Mouse (Mus musculus) heart, embryonic 14.5 days (tissue): ENCODE data around the gene Pcbp3. TPM values are rescaled to one million over a fixed set of nuclear protein-coding genes. Genes with fewer than 3 reads are reported as not detected.

Source experiments
- ATAC-seq: fragments of 200-750 bp; cut with Nextera tagmentation; 2 replicates; pipeline ENCODE4 v1.8.0; 2017; ENCODE audit warnings: low read depth, moderate TSS enrichment; ENCODE audit not compliant: insufficient number of reproducible peaks, insufficient read depth, low FRiP score
- H3K27ac ChIP-seq, 2 experiments: fragments of 200-500 bp in 1 of 2; fragments of 300-500 bp in 1 of 2; sonication (generic) in 1 of 2; replicated peaks in 1 of 2; 2 replicates each; pipeline ENCODE4 v1.5.1; 2012 to 2014; ENCODE audit warnings: low read depth in 2 of 2, low read length in 2 of 2, control low read depth in 1 of 2, mild to moderate bottlenecking in 1 of 2, mixed read lengths in 1 of 2; ENCODE audit not compliant: control insufficient read depth in 1 of 2, insufficient read depth in 1 of 2
- H3K27me3 ChIP-seq: fragments of 300-500 bp; sonication (generic); 2 replicates; pipeline ENCODE4 v1.6.1; 2014; ENCODE audit warnings: mild to moderate bottlenecking, low read length, control low read depth; ENCODE audit not compliant: control insufficient read depth, insufficient read depth
- H3K36me3 ChIP-seq: fragments of 300-500 bp; sonication (generic); 2 replicates; pipeline ENCODE4 v1.6.1; 2014; ENCODE audit warnings: mild to moderate bottlenecking, control low read depth, low read length, mixed read lengths; ENCODE audit not compliant: control insufficient read depth, insufficient read depth
- H3K4me1 ChIP-seq, 2 experiments: fragments of 200-500 bp in 1 of 2; fragments of 300-500 bp in 1 of 2; sonication (generic) in 1 of 2; 2 replicates each; pipeline ENCODE4 v1.6.1; 2012 to 2014; ENCODE audit warnings: low read length in 2 of 2, control low read depth in 1 of 2, mixed read lengths in 1 of 2; ENCODE audit not compliant: control insufficient read depth in 2 of 2, insufficient read depth in 2 of 2
- H3K4me2 ChIP-seq: fragments of 300-500 bp; sonication (generic); 2 replicates; pipeline ENCODE4 v1.6.1; 2014; ENCODE audit warnings: mild to moderate bottlenecking, low read length
- H3K4me3 ChIP-seq, 2 experiments: fragments of 200-500 bp in 1 of 2; fragments of 300-500 bp in 1 of 2; sonication (generic) in 1 of 2; 2 replicates each; pipeline ENCODE4 v1.5.1; 2012 to 2014; ENCODE audit warnings: low read length in 2 of 2, mild to moderate bottlenecking in 2 of 2, control low read depth in 1 of 2, low read depth in 1 of 2, moderate library complexity in 1 of 2; ENCODE audit not compliant: control insufficient read depth in 1 of 2, insufficient read depth in 1 of 2
- H3K9ac ChIP-seq: fragments of 300-500 bp; sonication (generic); 2 replicates; pipeline ENCODE4 v1.6.1; 2014; ENCODE audit warnings: mild to moderate bottlenecking, low read length
- H3K9me3 ChIP-seq: fragments of 300-500 bp; sonication (generic); 2 replicates; pipeline ENCODE4 v1.6.1; 2016; ENCODE audit warnings: low read length, control low read depth; ENCODE audit not compliant: control insufficient read depth
- WGBS: fragments of 180-500 bp; shearing (Covaris S2); extraction: QIAGEN DNeasy Blood & Tissue Kit; methylation state at CpG from one replicate; pipeline ENCODE4 v1.1.7; 2014; 5-methylcytosine and 5-hydroxymethylcytosine counted together
- polyA plus RNA-seq: library from polyadenylated mRNA; unstranded; fragments of >200 nt; fragmentation: Nextera tagmentation; extraction: Ambion mirVana; gene quantifications from 2 replicates; pipeline ENCODE4 v1.2.1, GENCODE M21; 2014

The Pcbp3 gene
- polyA plus RNA-seq, 1 experiment from 2014 or later = 6.3 TPM

DNA sequence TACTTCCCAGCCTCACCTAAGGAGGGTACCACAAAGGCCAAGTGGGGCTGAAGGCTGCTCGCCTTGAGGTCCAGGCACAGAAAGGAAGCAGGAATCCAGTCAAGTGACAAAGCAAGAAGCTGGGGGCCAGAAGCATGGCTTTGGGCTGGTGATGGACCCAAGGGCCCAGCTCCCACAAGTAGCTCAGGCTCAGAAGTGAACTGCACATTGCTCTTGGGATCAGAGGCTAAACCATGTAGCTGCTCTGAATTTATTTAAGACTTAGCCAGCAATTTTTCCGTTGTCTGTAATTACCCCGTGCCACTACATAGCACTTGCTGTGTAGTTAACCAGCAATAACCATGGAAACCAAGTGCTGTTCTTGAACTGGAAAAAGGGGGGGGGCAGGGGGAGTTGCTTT is 117.3 kb downstream of the Pcbp3 start:
- 82% methylated on average over 3 of the region's 3 CpGs for WGBS
- Histone ChIP-seq H3K9me3 (no peaks in the 10 kb centered on the region), H3K4me3 (no peak overlapping the region), H3K36me3 (no peaks in the 10 kb centered on the region), H3K27ac (no peak overlapping the region), H3K27me3 (no peaks in the 10 kb centered on the region), H3K4me2 (no peak overlapping the region), H3K4me1 (no peaks in the 10 kb centered on the region), H3K9ac (no peak overlapping the region)
- ATAC-seq = no peak

DNA sequence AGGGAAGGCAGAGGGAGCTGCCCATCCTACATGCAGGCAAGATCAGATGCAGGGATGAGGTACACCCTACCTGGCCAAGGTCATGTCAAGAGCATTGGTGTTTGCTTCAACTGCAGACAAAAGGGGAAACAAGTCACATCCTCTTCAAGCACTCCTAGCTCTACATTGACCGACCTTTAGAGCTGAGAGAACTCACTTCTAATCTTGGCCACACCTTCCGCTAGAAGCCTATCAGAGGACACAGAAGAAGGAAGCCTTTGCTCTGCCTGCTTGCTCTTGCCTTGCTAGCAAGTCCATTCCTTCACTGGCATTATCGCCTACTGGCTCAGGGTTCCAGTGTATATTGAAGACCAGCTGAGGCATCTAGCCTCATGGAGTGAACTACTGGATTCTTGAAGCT is 119.6 kb downstream of the Pcbp3 start:
- Histone ChIP-seq H3K27ac (no peak overlapping the region), H3K9me3 (no peaks in the 10 kb centered on the region), H3K9ac (no peak overlapping the region), H3K27me3 (no peaks in the 10 kb centered on the region), H3K4me1 (no peaks in the 10 kb centered on the region), H3K4me2 (no peak overlapping the region), H3K36me3 (no peaks in the 10 kb centered on the region), H3K4me3 (no peak overlapping the region)
- WGBS = 74% methylated on average over 3 of the region's 3 CpGs
- ATAC-seq = no peak

DNA sequence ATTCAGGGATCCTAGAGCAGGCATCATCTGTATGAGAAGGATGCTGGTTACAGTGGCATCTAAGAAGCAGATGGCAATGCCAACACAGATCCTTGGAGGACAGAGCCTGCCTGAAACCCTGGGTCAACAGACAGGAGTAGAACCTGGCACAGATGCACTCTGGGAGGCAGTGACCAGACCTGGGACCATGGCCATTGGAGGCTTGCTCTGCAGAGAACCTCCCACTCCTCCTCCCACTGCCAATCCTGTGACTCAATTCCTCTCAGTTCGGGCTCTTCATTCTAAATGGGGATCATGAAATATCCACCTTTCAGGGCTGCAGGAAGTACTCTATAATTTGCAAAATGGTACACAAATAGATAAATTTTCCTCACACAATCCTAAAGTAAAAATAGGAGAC is 120.5 kb downstream of the Pcbp3 start:
- Histone ChIP-seq H3K27me3 (no peaks in the 10 kb centered on the region), H3K27ac (no peak overlapping the region), H3K36me3 (no peaks in the 10 kb centered on the region), H3K4me3 (no peak overlapping the region), H3K4me1 (no peaks in the 10 kb centered on the region), H3K9ac (no peak overlapping the region), H3K4me2 (no peak overlapping the region), H3K9me3 (no peaks in the 10 kb centered on the region)
- ATAC-seq = no peak
- 76% methylated on average over 1 of the region's 1 CpGs for WGBS

DNA sequence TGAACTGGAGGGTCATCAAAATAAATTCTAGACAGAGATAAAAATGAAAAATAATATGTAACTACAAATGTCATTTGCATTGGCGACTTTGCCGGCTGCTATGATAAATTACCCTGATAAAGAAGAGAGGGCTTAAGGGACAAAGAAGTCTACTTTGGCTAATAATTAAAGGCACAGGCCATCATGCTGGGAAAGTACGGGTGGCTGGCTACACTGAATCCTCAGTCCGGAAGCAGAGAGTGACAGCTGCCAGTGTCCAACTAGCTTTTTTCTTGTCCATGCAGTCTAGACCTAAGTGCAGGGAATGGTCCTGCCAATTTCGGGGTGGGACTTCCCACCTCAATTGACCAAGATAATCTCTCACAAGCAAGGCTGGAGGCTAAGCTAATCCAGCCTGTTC is 121.1 kb downstream of the Pcbp3 start:
- no peak overlapping the region for H3K27ac ChIP-seq
- H3K9ac ChIP-seq = no peak overlapping the region
- no peak for ATAC-seq
- H3K4me2 ChIP-seq = no peak overlapping the region
- no peak overlapping the region for H3K4me3 ChIP-seq
- no peaks in the 10 kb centered on the region for H3K36me3 ChIP-seq
- no peaks in the 10 kb centered on the region for H3K4me1 ChIP-seq
- no peaks in the 10 kb centered on the region for H3K27me3 ChIP-seq
- H3K9me3 ChIP-seq = no peaks in the 10 kb centered on the region
- 82% methylated on average over 5 of the region's 5 CpGs for WGBS

DNA sequence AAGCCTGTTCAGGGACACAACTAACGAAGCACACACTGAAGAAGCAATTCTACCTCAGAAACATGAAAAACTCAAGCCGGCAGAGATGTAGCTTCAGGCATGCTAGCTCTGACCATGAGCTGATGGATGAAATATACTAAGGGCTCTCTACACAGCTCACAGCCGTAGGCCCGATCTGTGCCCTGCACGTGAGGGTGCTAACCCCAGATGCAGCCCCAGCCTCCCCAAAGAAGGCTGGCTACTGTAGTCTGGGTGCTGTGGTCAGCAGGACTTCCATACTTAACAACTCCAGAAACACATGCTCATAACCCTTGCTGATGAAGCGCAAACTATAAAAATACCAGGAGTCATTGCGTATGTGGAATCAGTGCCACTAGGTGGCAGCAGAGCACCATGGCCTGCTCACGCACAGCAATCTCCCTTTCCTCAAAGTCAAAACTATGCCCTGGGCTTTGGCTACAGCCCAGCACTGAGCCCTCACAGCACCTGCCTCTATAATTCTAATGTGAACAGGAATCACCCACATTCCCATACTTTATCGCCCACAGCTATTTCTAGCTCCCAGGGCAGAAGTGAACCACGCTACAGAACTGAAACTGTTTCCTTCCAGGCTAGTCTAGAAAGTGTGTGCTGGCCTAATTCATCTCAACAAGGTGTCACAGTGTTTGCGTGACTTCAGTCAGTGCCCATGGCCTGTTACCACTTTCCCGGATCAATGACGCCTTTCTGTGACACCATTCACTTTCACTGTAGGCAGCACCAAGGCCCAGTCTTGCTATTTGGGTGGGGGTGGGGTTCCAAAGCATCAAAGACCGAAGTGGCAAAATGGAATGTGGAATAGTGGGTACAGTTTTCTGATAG is 126.0 kb downstream of the Pcbp3 start:
- no peak overlapping the region for H3K9ac ChIP-seq
- H3K27me3 ChIP-seq = no peaks in the 10 kb centered on the region
- H3K4me2 ChIP-seq = no peak overlapping the region
- ATAC-seq = peak; percentile 17; the same call in 1 of the 2 replicates
- H3K4me3 ChIP-seq = no peak overlapping the region
- no peaks in the 10 kb centered on the region for H3K4me1 ChIP-seq
- H3K36me3 ChIP-seq = no peaks in the 10 kb centered on the region
- H3K9me3 ChIP-seq = no peaks in the 10 kb centered on the region
- no peak overlapping the region for H3K27ac ChIP-seq
- 52% methylated on average over 14 of the region's 14 CpGs for WGBS

DNA sequence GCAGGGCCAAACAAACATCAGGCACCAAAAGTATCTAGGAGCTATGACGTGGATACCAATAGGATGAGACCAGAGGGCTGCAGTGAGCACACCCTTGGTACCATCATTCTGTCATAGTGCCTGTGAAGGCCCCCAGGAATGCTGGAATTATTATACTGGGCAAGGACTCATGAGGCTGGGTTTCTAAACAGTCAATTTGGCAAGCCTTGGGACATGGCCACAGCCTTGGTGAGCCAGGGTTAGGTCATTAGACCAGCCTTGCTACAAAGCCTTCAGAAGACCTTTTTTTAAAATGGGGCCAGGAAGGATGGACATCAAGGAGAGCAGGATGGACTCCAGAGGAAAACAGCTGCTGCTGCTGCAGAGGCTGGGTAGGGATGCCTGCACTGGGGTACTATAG is 128.8 kb downstream of the Pcbp3 start:
- Histone ChIP-seq H3K4me3 (no peak overlapping the region), H3K9ac (no peak overlapping the region), H3K4me2 (no peak overlapping the region), H3K9me3 (0 out of 2 replicates have a peak, but pooled peaks cover 4% of the 10 kb centered on the region), H3K36me3 (no peaks in the 10 kb centered on the region), H3K27ac (no peak overlapping the region), H3K4me1 (no peaks in the 10 kb centered on the region), H3K27me3 (no peaks in the 10 kb centered on the region)
- WGBS = 58% methylated on average over 1 of the region's 1 CpGs
- ATAC-seq = no peak

DNA sequence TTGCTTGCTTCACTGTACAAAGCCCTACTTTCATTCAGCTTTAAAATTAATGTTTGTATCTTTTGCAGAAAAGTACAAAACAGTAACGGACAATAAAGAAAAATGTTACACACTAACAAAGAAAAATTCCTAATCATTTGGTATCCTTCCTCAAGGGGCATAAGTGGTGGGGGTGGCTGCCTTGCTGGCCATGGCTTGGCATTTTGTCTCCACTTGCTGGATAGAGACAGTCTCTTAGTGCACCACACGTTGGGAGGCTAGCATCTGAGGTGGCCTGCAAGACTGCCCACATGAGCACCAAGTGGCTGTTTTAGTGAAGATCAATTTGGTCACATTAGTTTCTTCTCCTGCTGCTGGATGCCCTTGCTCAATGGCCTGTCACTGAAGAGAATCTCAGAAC is 129.8 kb downstream of the Pcbp3 start:
- H3K9me3 ChIP-seq = 0 out of 2 replicates have a peak, but pooled peaks cover 4% of the 10 kb centered on the region
- no peaks in the 10 kb centered on the region for H3K36me3 ChIP-seq
- no peaks in the 10 kb centered on the region for H3K4me1 ChIP-seq
- no peak overlapping the region for H3K9ac ChIP-seq
- WGBS = 69% methylated on average over 2 of the region's 2 CpGs
- H3K4me2 ChIP-seq = no peak overlapping the region
- H3K27ac ChIP-seq = no peak overlapping the region
- H3K4me3 ChIP-seq = no peak overlapping the region
- no peak for ATAC-seq
- H3K27me3 ChIP-seq = no peaks in the 10 kb centered on the region

DNA sequence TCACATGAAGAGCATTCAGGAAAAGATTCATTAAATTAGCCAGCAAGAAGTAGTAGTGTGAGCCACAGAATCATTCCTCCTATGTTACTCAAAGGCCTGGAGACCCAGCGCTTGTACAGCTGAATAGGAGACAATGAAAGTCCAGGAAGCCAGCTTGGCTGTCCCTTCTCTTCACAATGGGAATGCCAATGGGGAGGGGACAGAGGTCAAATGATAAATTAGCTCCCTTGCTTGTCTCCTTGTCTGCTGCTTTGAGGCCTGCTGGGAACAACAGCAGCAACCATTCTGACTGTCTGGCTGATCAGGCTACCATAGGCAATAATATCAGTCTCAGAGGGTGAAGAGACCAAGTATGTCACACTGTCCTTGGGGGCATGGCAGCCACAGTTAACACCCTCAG is 130.5 kb downstream of the Pcbp3 start:
- H3K4me1 ChIP-seq = no peaks in the 10 kb centered on the region
- H3K9me3 ChIP-seq = 0 out of 2 replicates have a peak, but pooled peaks cover 4% of the 10 kb centered on the region
- ATAC-seq = no peak
- H3K9ac ChIP-seq = no peak overlapping the region
- no peak overlapping the region for H3K4me3 ChIP-seq
- no peaks in the 10 kb centered on the region for H3K36me3 ChIP-seq
- no peaks in the 10 kb centered on the region for H3K27me3 ChIP-seq
- 78% methylated on average over 1 of the region's 1 CpGs for WGBS
- H3K4me2 ChIP-seq = no peak overlapping the region
- H3K27ac ChIP-seq = no peak overlapping the region
